Mouse (Mus musculus) adrenal gland, postnatal 10 days (tissue): ENCODE data around the gene Gabpb2. TPM values are rescaled to one million over a fixed set of nuclear protein-coding genes. Genes with fewer than 3 reads are reported as not detected.
A peak's percentile ranks its signal among the peaks of the same experiment; 100 is the strongest.

Source experiments
- DNase-seq: peaks from one replicate; pipeline ENCODE4 v3.0.0; 2021; ENCODE audit warnings: mixed read lengths
- total RNA-seq, 2 experiments: library from RNA; stranded (reverse); gene quantifications; 2 replicates each; pipeline ENCODE4 v1.2.3; 2021

Gene Gabpb2
- total RNA-seq, 2 experiments from 2014 or later = 20.6 to 25.2 TPM

DNA sequence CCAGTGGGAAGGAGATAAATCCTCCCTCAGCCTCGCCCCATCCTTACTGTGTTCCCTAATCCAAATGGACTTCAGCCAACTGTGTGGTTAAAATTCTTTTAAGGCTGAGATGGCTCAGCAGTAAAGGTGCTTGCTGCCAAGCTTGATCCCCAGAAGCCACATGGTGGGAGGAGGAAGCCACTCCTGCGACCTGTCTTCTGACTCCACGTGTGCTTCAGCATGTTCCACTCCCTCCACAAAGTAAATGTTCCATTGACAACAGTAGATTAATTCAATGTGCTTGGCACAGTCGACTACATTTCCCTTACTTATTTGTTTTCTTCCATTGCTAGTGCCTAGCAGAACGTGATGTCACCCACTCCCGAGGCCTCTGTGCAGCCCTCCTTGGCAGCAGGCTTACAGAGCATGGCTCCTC lies 23.0 kb downstream of the Gabpb2 start:
- DNase-seq = no peak

DNA sequence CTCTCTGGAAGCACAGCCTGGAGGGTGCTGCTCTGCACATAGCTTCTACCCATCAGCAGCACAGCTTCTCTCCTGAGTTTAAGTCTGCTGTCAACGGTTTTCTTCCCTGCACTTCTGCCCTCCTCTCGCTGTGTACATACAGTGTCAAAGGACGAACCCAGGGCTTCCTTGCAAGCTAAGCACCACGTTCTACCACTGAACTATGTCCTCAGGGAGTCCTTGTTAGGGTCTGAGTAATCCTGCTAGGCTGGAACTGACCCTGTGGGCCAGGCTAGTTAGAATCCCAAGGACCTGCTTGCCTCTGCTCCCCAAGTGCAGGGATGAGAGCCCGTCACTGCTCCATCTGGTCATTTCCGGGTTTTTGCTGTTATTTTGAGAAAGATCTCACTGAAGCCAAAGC lies 30.8 kb downstream of the Gabpb2 start:
- no peak for DNase-seq

DNA sequence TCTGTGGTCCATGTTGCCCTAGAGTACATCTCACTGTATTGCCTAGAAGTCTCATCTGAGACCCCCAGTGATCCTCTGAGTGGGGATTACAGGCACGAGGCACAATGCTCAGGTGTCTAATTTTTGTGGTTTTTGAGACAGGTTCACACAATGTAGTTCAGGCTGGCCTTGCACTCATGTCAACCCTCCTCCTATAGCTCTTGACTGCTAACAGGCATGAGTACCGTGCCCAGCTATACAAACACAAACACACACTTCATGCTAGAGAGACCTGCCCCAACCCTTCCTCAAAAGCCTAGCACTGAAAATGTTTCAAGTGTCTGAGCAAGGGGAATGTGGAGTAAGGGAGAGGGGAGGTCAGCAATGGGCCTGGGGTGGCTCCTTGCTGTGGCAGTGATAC lies 31.6 kb downstream of the Gabpb2 start:
- DNase-seq = no peak

DNA sequence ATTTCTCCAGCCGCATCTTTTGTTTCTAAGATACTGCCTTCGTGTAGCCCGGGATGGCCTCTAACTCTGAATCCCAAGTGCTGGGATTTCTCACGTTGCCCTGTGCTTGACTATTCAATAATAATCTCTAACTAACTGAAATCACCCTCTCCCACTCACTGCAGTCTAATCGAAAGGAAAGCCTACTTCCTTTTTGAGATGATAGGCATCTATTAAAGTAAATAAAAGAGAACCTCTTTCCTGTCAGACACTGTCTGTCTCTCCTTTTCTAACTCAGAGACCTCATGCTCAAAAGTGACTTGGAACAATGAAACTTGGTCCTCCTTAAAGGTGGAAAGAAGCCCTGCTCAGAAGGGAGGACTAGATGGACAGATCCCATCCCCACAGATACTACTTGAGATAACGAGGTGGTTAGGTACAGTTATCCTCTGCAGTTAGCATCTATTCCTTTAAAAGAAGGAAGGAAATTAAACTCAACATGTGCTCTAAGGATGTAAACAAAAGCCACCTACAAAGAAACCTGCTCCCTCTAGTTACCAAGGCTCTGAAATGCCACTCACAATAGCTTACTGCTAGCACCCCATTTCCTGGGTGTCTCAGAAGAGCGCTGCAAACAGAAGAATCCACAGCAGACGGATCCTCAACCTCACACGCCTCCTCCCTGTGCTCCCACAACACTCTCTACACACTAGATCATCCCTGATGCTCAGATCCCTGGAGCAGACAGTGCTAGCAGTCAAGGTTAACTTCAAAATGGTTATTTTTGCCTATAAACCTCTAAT lies 32.7 kb downstream of the Gabpb2 start:
- no peak for DNase-seq

DNA sequence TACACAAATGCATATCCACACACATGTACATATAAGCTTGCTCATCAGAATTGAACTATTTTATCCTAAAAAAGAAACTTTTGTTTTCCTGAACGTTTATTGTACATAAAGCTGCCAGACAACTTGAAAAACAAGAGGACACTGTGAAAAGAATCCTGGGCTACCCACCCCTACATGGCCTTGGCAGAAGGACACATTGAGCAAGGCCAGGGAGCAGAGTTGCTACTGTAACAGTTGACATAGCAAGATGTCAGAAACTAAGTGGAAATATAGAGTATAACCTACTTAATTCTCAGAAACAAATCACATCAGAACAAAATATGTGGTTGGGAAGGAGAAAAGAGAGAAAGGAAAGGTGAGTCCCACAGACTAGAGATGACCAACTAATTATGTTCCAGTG lies 35.9 kb downstream of the Gabpb2 start:
- DNase-seq = peak; percentile 33

DNA sequence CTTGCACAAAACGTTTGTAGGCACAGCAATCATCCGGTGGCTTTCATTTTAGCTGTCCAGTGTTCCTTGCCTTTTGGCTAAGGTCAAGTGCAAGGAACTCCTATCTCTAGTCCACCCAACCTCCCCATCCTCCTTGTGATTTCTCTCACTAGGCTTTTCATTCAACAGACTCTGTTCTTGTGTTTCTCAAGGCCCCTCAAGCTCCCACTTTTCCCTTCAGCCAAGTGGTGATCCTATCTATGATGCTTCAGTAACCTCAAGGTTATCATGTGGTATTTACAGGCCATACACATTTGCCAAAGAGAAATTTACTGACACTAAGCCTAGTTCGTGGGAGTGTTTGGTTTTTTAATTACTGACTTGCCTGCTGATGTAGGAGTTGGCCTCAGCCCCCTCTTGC lies 37.8 kb downstream of the Gabpb2 start:
- DNase-seq = no peak

DNA sequence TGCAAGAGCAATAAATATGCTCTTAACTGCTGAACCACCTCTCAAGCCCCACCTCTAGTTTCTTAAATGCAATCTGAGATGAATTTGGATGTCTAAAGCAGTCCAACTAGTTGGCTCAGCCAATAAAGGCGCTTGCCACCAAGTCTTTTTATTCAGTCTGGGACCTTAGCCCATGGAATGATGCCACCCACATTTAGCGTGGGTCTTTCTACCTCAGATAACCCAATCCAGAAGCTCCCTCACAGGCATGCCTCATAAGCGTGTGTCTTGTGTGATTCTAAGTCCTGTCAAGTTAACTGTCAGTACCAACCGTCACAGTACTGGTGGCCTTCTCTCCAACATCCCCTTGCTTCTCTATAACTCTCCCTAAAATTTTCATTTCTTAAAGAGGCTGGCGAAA lies 38.8 kb downstream of the Gabpb2 start:
- no peak for DNase-seq

DNA sequence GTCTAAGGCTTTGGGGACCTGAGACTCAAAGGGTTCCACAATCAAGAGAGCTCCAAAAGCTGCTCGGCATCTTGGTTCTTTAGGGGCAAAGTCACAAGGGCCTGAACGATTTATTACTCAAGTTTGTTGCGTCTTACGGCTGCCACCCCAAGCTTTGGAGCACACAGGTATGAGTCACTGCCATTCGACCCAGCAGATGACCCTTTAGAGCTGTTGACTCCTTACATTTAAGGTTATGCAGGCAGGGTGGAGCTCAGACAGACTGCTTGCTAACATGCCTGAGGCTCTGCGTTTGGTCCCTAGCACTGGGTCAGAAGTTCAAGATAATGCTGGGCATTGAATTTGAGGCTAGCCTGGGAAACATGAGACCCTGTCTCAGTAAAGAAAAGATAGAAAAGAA lies 40.1 kb downstream of the Gabpb2 start:
- DNase-seq = no peak

DNA sequence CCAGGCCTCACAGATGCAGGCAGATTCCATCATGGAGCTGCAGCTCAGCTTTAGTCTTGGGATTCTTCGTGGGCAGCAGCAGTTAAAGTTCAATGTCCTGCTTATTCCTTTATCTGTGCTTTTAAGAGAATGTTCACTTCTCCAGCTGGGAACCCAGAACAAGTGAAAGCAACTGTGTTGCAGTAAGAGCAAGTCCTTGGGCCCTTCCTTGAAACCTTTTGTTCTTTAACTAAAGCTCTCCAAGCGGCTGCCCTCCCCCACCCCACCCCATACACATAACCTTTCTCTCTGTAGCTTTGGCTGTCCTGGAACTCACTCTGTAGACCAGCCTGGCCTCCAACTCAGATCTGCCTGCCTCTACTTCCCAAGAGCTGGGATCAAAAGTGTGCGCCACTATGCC lies 41.2 kb downstream of the Gabpb2 start:
- no peak for DNase-seq

DNA sequence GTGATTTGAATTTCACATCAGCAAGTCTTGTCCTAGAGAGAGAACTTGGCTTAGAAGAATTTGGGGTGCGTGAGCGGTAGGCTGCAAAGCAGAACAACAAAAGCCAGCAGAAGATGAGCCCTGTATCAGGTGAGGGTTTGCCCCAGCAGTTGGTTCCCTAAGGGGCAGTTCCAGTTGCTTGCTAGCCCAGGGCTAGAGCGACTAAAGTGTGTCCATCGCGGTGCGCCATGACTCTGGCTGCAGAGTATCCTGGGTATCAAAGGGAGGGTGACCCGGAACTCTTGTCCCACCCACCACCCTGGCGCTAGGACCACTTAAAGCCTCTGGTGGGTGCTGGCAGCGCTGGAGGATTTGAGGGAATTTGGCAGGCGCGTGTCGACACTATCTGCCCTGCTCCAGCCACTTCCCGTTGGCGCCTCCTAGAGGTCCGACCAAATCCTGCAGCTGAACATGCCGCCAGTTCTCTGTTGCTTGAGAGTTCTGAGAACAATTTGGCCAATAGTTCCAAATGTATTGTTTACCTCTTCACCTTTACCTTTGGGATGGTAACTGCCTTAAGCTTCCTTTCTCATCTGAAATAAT lies 43.6 kb downstream of the Gabpb2 start:
- peak; percentile 93 for DNase-seq

DNA sequence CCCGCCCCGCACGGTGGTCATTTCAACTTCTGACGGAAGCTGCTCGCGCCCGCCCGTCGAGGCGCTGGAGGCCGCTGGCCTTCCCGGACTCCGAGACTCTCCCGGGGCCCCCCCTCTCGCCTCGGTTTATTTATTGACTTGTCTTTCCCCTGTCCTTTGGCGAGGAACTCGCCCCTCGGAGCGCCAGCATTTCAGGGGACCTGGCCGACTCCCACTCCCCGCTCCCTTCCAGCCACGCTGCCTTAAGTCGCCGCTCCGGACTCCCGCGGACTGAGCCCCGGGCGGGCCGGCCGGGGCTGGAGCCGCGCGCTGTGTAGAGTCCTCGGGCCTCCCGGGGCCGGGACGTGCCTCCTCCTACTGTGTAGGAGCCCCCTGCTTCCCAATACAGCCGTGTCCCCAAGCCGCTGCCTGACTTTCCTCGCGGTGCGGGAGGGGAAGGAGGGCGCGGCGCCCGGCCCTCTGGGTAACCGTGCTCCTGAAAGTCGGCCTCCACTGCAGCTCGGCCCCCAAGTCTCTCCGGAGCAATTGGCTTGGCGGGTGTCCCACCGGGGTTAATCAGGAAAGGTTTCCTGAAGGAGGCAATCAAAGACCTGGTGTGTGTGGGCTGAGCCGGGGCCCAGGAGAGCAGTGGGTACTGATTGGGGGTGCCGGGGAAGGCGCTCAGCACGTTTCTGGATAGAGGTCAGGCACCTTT lies 44.3 kb downstream of the Gabpb2 start:
- peak; percentile 47 for DNase-seq

DNA sequence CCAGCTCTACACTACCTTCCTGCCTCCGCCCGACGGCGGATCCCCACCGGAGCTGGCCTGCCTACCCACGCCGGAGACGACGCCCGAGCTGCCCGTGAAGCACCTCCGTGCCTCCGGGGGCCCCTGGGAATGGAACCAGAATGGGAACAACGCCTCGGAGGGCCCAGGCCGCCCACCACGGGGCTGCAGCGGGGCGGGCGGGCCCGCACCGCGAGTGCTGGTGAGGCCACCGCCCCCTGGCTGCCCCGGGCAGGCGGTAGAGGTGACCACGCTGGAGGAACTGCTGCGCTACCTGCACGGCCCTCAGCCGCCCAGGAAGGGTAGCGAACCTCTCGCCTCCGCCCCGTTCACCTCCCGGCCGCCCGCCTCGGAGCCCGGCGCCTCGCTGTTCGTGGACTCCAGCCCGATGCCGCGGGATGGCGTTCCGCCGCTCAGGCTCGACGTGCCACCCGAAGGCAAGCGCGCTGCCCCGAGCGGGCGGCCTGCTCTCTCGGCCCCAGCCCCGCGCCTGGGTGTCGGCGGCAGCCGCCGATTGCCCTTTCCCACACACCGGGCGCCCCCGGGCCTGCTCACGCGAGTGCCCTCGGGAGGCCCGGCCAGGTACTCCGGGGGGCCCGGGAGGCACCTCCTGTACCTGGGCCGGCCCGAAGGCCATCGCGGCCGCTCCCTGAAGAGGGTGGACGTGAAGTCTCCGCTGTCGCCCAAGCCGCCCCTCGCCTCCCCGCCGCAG lies 45.0 kb downstream of the Gabpb2 start:
- no peak for DNase-seq

DNA sequence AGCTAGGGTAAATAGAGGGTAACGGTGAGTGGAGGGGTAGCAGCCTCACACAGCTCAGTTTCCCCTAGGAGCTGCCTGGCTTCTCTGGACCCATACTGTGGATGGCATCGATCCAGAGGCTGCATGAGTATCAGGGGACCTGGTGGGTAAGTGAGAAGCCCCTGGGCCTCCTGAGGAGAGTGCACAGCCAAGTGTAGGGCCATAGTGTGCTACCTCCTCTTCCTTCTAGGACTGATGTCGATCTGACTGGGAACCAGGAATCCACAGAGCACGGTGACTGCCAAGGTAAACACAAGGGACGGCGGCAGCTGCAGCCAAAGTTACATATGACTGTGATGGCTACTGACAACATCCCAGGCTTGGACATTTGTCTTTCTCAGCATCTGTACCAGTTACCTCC lies 46.6 kb downstream of the Gabpb2 start:
- DNase-seq = no peak

DNA sequence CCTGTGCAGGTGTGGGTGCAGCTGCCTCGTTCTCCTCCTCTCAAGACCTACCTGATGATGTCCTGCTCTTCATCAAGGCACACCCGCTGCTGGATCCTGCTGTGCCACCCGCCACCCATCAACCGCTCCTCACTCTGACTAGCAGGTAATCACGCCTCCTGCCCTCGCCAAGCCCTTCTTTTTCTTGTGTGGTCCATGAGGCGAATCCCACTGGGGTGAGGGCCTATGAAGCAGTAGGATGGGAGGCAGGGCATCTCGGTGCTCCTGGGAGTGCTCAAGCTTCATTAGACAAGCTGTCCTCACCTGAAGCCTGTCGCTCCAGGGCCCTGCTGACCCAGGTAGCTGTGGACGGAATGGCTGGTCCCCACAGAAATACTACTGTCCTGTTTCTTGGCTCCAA lies 47.7 kb downstream of the Gabpb2 start:
- no peak for DNase-seq

DNA sequence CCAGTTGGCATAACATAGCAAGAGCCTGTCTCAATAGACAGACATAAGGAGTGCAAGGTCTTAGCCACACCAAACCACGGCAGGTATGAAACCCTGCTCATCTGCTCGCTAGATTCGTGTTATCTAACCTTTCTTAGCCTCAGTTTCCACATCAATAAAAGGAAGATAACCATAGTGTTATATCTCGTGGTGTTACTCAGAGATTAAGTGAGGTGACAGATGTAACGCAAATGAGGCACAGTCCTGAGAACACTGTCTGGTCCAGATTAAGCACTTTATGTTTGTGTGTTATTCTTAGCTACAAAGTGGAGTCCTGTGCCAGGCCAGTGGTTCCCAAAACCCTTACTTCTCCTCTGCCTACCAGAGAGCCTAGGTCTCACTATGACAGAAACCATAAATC lies 52.9 kb downstream of the Gabpb2 start:
- DNase-seq = no peak

DNA sequence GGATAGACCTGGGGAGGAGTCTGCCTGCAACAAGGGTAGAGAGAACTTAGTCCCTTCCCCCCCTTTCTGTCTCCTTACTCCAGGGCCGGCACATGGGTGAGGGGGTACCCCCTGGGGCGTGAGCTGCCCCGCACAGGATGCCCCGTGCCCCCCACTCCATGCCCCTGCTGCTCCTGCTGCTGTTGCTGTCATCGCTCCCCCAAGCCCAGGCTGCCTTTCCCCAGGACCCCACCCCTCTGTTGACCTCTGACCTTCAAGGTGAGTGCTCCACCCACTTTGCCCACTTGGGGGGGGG lies 53.5 kb downstream of the Gabpb2 start:
- no peak for DNase-seq

DNA sequence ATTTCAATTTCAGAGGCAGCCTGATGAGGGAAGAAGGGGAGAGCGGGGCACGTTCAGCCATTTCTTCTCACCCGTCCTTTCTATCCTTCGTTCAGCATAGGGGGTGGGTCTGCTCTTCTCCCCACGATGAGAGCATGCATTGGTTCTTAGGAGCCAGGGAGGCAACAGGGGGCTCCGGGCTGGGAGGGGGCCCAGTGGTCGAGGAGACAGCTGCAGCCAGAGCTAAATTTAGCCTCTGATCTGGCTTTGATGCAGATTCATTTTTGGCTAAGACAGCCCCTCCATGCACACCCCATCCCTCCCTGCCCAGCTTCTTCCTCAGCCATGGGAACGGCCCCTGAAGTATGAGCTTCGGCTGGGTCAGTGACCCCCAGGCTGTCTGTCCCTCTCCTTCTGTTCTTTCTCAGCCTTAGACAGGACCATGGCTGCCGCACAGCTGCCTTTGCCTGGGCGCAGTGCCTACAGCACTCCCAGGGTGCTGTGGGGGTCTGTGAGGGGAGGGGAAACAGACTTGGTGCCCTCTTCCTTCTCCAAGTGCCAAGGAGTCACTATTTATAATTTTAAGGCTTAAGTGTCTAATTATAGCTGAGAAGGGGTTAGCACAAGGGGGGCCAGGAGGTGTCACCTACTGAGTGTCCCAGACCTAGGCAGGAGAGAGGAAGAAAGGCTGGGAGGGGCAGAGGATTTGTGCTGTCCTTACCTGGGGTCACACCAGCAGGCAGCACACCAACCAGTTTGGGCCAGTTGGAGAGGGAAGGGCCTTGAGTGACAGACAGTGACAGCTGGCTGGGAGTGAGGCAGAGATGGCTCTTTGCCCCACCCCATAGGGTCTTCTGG lies 54.1 kb downstream of the Gabpb2 start:
- no peak for DNase-seq

DNA sequence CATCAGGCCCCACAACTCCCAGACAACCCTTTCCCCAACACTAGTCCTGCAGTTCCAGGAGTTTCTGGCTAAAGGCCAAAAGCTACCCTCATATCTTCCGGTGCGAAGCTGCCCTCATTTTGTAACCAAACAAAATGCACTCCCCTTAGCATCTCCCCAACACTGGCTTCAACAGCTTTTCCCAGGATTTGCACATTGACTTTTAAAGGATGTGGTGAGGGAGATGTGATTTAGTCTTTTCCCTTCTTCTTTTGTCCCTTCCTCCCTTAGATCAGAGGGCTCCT lies 55.4 kb downstream of the Gabpb2 start:
- DNase-seq = no peak

DNA sequence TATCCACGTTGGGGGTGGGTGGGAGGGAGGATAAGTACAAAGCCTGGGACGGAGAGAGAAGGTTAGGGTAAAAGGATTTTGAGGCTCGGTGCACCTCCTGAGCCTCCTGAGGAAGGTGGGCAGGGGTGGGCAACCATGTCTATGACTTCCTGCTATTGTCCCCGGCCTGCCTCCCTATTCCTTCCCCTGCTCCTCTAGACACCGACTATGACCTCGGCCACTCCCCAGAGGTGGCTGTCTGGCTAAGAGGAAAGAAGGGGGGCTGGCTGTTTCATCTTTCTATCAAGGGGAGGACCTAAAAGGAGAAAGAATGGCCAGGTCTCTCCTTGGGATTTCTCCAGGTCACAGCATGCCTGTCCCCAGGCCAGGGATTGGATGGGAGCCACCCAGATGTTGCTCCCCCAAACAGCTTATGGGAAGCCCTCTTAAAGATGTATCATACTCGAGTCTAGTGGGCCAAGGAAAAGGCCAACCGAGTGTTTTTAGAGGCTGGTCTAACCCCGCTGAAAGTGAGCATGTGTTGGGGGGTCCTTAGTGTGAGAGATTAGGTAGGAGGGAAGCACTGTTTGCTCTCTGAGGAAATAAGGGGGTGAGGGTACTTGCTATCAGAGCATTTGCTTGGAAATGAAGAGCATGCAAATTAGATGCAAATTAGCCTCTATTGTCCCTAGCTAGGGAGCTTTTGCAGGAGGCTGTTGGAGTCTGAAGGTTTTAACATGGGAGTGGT lies 55.9 kb downstream of the Gabpb2 start:
- no peak for DNase-seq

DNA sequence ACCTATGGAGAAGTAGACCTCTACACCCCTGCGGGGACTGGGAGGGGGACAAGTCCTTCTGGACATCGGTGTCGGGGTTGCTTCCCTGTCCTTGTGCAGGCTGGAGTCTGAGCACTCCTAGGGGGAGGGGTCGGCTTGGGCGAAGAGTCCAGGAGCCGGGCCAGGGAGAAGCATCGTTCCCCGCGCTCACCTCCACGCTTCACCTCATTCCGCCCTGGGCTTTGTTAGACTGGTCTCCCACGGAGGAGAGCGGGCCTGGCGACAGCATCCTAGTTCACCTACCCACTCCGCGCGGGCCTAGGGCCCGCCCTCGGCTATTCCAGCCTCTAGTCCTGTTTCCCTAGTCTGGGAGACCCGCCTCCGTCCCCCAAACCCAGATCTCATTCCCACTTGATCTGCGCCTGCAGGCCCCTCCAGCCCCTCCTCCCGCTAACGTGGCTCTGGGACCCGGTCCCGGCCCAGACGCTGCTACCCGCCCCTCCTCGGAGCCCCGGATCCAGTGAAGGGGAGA lies 56.6 kb downstream of the Gabpb2 start:
- no peak for DNase-seq
